Mouse (Mus musculus) cortical plate, adult 2 months (tissue): Measurements from ENCODE around the gene Olfr463.

Source experiments
- CTCF ChIP-seq: fragments of 200-500 bp; IDR thresholded peaks from 2 replicates; pipeline ENCODE4 v1.5.1; 2011; ENCODE audit warnings: mild to moderate bottlenecking, control low read depth, low read length; ENCODE audit not compliant: insufficient read depth; ENCODE audit errors: extremely low read depth
- POLR2A ChIP-seq: fragments of 200-500 bp; IDR thresholded peaks from 2 replicates; pipeline ENCODE4 v1.6.1; 2011; ENCODE audit warnings: mild to moderate bottlenecking, low read length, control low read depth; ENCODE audit not compliant: insufficient read depth; ENCODE audit errors: extremely low read depth

DNA sequence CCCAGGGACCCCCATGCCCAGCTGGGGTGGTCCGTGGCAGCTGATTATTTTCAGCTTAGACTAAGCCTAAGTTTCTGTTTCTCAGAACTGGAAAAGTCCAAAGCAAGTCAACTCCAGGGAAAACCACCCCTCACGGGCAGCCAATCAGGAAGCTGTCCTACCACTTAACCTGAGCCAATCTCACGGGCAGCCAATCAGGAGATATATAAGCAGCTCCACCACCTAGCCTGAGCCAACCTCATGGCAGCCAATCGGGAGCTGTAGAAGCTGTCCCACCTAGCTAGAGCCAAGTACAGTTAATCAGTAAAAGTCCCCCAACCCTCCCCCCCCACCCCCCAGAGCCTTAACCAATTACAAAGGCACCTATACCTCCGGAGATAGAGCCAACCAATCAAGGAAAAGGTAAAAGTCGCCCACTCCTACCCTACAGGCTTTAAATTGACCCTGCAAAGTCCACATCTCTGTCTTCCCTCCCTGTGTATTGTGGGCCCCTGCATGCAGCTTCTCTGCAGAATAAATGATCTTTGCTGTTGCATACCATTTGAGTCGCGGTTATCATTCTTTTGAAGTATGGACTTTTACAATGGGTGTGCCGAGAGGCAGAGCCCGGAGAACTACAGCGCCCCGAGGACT is 50.1 kb downstream of the Olfr463 start:
- TF ChIP-seq CTCF (no peak), POLR2A (no peak)
